Mouse (Mus musculus) heart, postnatal 0 days (tissue): ENCODE results near the gene Rnf185.

Source experiments
- CTCF ChIP-seq: IDR thresholded peaks from 2 replicates; pipeline ENCODE4 v1.5.1; 2016; ENCODE audit warnings: antibody characterized with exemption, control low read depth, low read depth
- EP300 ChIP-seq: IDR thresholded peaks from 2 replicates; pipeline ENCODE4 v1.6.1; 2016; ENCODE audit warnings: antibody characterized with exemption, low read depth

- TF ChIP-seq EP300 (no peak), CTCF (no peak)
Measured at GRCm38 (mm10) chr11:3389996-3390395, 62.2 kb downstream of the Rnf185 start.
